Mouse (Mus musculus) MEL (cell line): Measurements from ENCODE around the gene Nelfe. TPM values are rescaled to one million over a fixed set of nuclear protein-coding genes. Genes with fewer than 3 reads are reported as not detected.

ENCODE experiments used
- polyA plus RNA-seq, 2 experiments: library from polyadenylated mRNA; stranded (reverse) in 1 of 2; unstranded in 1 of 2; fragments of >175 nt in 1 of 2; fragments of >200 nt in 1 of 2; gene quantifications; 2 replicates each; pipeline versions ENCODE4 v1.2.1 to v1.2.4; 2012; ENCODE audit warnings: low replicate concordance in 2 of 2, low read depth in 1 of 2; ENCODE audit not compliant: insufficient read length in 2 of 2, insufficient read depth in 1 of 2, missing spikeins in 1 of 2
- total RNA-seq: library from RNA; depleted of rRNA; stranded (reverse); fragments of 300-350 nt; gene quantifications from 2 replicates; pipeline ENCODE4 v1.2.3, GENCODE M21; 2012; rRNA removed

Gene Nelfe
- total and polyA plus RNA-seq, 3 experiments, result 67.6 to 192 TPM; not detected in 1

Other genes with a start within 250 kb of the Nelfe start
Only the 30 nearest of the 37 such genes appear.
- gene Ppt2, start 221.9 kb upstream of the Nelfe start, total RNA-seq, result 20.2 and 29.2 TPM in 2 replicates
- gene Ppt2, start 221.9 kb upstream of the Nelfe start, polyA plus RNA-seq, result 100 to 1,000 TPM in 1 of 2 experiments, 10 to 100 TPM in 1; 67.1 to 147 TPM
- gene Prrt1, start 220.9 kb upstream of the Nelfe start, total RNA-seq, result not detected in 2 replicates
- gene Prrt1, start 220.9 kb upstream of the Nelfe start, polyA plus RNA-seq, result 1 to 10 TPM in 1 of 2 experiments, not detected in 1; 1.0 TPM
- gene Fkbpl, start 205.6 kb upstream of the Nelfe start, total RNA-seq, result 4.4 and 7.0 TPM in 2 replicates
- gene Fkbpl, start 205.6 kb upstream of the Nelfe start, polyA plus RNA-seq, result 1 to 10 TPM in 1 of 2 experiments, not detected in 1; 6.4 TPM
- gene Atf6b, start 203.2 kb upstream of the Nelfe start, total RNA-seq, result 39.6 and 45.3 TPM in 2 replicates
- 100 to 1,000 TPM in 1 of 2 experiments, not detected in 1; 101 TPM for gene Atf6b, start 203.2 kb upstream of the Nelfe start, polyA plus RNA-seq
- 0.16 and 0.27 TPM in 2 replicates for gene Tnxb, start 179.9 kb upstream of the Nelfe start, total RNA-seq
- under 1 TPM in 1 of 2 experiments, not detected in 1; 0.28 TPM for gene Tnxb, start 179.9 kb upstream of the Nelfe start, polyA plus RNA-seq
- 0.08 TPM in 1 of 2 replicates, not detected in the other for gene C4b, start 106.5 kb upstream of the Nelfe start, total RNA-seq
- under 1 TPM in 1 of 2 experiments, not detected in 1; 0.24 TPM for gene C4b, start 106.5 kb upstream of the Nelfe start, polyA plus RNA-seq
- gene Cyp21a1, start 45.8 kb upstream of the Nelfe start, total RNA-seq, result not detected in 2 replicates
- gene Cyp21a1, start 45.8 kb upstream of the Nelfe start, polyA plus RNA-seq, result not detected
- 33.6 and 43.3 TPM in 2 replicates for gene Stk19, start 13.4 kb upstream of the Nelfe start, total RNA-seq
- gene Stk19, start 13.4 kb upstream of the Nelfe start, polyA plus RNA-seq, result 10 to 100 TPM in 1 of 2 experiments, not detected in 1; 56.5 TPM
- 15.2 and 18.0 TPM in 2 replicates for gene Dxo, start 13.4 kb upstream of the Nelfe start, total RNA-seq
- gene Dxo, start 13.4 kb upstream of the Nelfe start, polyA plus RNA-seq, result 10 to 100 TPM in 1 of 2 experiments, not detected in 1; 39.7 TPM
- 29.6 and 34.9 TPM in 2 replicates for gene Skiv2l, start 181 bp upstream of the Nelfe start, total RNA-seq
- 10 to 100 TPM in 1 of 2 experiments, not detected in 1; 47.0 TPM for gene Skiv2l, start 181 bp upstream of the Nelfe start, polyA plus RNA-seq
- gene Cfb, start 12.1 kb downstream of the Nelfe start, total RNA-seq, result 0.19 and 0.20 TPM in 2 replicates
- gene Cfb, start 12.1 kb downstream of the Nelfe start, polyA plus RNA-seq, result 1 to 10 TPM in 1 of 2 experiments, not detected in 1; 3.1 TPM
- 6.6 and 7.6 TPM in 2 replicates for gene Zbtb12, start 29.1 kb downstream of the Nelfe start, total RNA-seq
- 10 to 100 TPM in 1 of 2 experiments, not detected in 1; 24.3 TPM for gene Zbtb12, start 29.1 kb downstream of the Nelfe start, polyA plus RNA-seq
- not detected in 2 replicates for gene Gm20547, start 31.7 kb downstream of the Nelfe start, total RNA-seq
- gene Gm20547, start 31.7 kb downstream of the Nelfe start, polyA plus RNA-seq, result under 1 TPM in 1 of 2 experiments, not detected in 1; 0.03 TPM
- 1.6 and 2.2 TPM in 2 replicates for gene C2, start 47.9 kb downstream of the Nelfe start, total RNA-seq
- gene C2, start 47.9 kb downstream of the Nelfe start, polyA plus RNA-seq, result 1 to 10 TPM in 1 of 2 experiments, not detected in 1; 9.4 TPM
- gene Ehmt2, start 48.1 kb downstream of the Nelfe start, total RNA-seq, result 66.6 and 67.4 TPM in 2 replicates
- 100 to 1,000 TPM in 1 of 2 experiments, not detected in 1; 113 TPM for gene Ehmt2, start 48.1 kb downstream of the Nelfe start, polyA plus RNA-seq
- 0.12 TPM in 1 of 2 replicates, not detected in the other for gene Slc44a4, start 64.1 kb downstream of the Nelfe start, total RNA-seq
- under 1 TPM in 1 of 2 experiments, not detected in 1; 0.06 TPM for gene Slc44a4, start 64.1 kb downstream of the Nelfe start, polyA plus RNA-seq
- 6.5 and 7.0 TPM in 2 replicates for gene Neu1, start 80.9 kb downstream of the Nelfe start, total RNA-seq
- gene Neu1, start 80.9 kb downstream of the Nelfe start, polyA plus RNA-seq, result 1 to 10 TPM in 1 of 2 experiments, not detected in 1; 7.9 TPM
- gene Hspa1b, start 108.8 kb downstream of the Nelfe start, total RNA-seq, result 0.04 TPM in 1 of 2 replicates, not detected in the other
- not detected for gene Hspa1b, start 108.8 kb downstream of the Nelfe start, polyA plus RNA-seq
- not detected in 2 replicates for gene Gm20481, start 119.5 kb downstream of the Nelfe start, total RNA-seq
- gene Gm20481, start 119.5 kb downstream of the Nelfe start, polyA plus RNA-seq, result not detected
- 0.07 TPM in 1 of 2 replicates, not detected in the other for gene Hspa1a, start 121.8 kb downstream of the Nelfe start, total RNA-seq
- not detected for gene Hspa1a, start 121.8 kb downstream of the Nelfe start, polyA plus RNA-seq
- 0.07 and 0.15 TPM in 2 replicates for gene Hspa1l, start 122.3 kb downstream of the Nelfe start, total RNA-seq
- 1 to 10 TPM in 1 of 2 experiments, not detected in 1; 1.6 TPM for gene Hspa1l, start 122.3 kb downstream of the Nelfe start, polyA plus RNA-seq
- 50.6 and 57.9 TPM in 2 replicates for gene Lsm2, start 131.5 kb downstream of the Nelfe start, total RNA-seq
- 100 to 1,000 TPM in 1 of 2 experiments, not detected in 1; 180 TPM for gene Lsm2, start 131.5 kb downstream of the Nelfe start, polyA plus RNA-seq
- gene Vars, start 150.6 kb downstream of the Nelfe start, total RNA-seq, result 149 and 158 TPM in 2 replicates
- gene Vars, start 150.6 kb downstream of the Nelfe start, polyA plus RNA-seq, result 100 to 1,000 TPM in 1 of 2 experiments, not detected in 1; 251 TPM
- 9.7 and 10.4 TPM in 2 replicates for gene Vwa7, start 166.2 kb downstream of the Nelfe start, total RNA-seq
- 1 to 10 TPM in 1 of 2 experiments, not detected in 1; 9.8 TPM for gene Vwa7, start 166.2 kb downstream of the Nelfe start, polyA plus RNA-seq
- gene Sapcd1, start 177.6 kb downstream of the Nelfe start, total RNA-seq, result 161 and 164 TPM in 2 replicates
- 100 to 1,000 TPM in 1 of 2 experiments, not detected in 1; 124 TPM for gene Sapcd1, start 177.6 kb downstream of the Nelfe start, polyA plus RNA-seq
- gene Msh5, start 196.4 kb downstream of the Nelfe start, total RNA-seq, result 17.9 and 26.3 TPM in 2 replicates
- gene Msh5, start 196.4 kb downstream of the Nelfe start, polyA plus RNA-seq, result 10 to 100 TPM in 1 of 2 experiments, not detected in 1; 29.0 TPM
- 285 and 333 TPM in 2 replicates for gene Clic1, start 199.6 kb downstream of the Nelfe start, total RNA-seq
- 100 to 1,000 TPM; 309 to 335 TPM for gene Clic1, start 199.6 kb downstream of the Nelfe start, polyA plus RNA-seq
- 9.9 and 11.1 TPM in 2 replicates for gene Ddah2, start 208.6 kb downstream of the Nelfe start, total RNA-seq
- 1 to 10 TPM in 1 of 2 experiments, not detected in 1; 8.6 TPM for gene Ddah2, start 208.6 kb downstream of the Nelfe start, polyA plus RNA-seq
- not detected in 2 replicates for gene Ly6g6c, start 215.0 kb downstream of the Nelfe start, total RNA-seq
- under 1 TPM in 1 of 2 experiments, not detected in 1; 0.24 TPM for gene Ly6g6c, start 215.0 kb downstream of the Nelfe start, polyA plus RNA-seq
- gene Mpig6b, start 215.8 kb downstream of the Nelfe start, total RNA-seq, result not detected in 2 replicates
- gene Mpig6b, start 215.8 kb downstream of the Nelfe start, polyA plus RNA-seq, result not detected